Mouse (Mus musculus) c-Kit-positive CD71-negative TER-119-negative erythroid progenitor cells, embryonic 14.5 days (primary cell): ENCODE results near the gene Tle3.

Experiments used
- DNase-seq: peaks from one replicate; pipeline ENCODE4 v3.0.0-alpha.2; 2013; ENCODE audit warnings: low read depth

Gene Tle3

DNA sequence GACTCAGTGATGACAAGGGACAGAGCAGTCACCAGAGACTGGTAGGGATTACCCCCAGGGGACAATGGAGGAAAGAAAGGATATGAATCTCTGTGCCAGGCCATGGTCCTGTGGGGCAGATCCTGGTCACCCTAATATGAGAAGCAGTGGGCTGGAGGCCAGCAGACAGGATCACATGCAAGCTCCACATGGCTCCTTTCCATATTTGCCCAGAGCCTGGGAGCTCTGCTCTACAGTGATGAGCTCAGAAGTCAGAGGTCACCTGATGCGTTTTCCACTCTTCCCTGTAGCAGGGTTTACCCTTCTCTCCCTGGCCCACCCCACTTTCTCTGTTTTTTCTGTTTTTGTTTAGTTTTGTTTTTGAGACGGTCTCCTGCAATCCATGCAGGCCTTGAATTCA is 63.9 kb downstream of the Tle3 start:
- DNase-seq: no peak

DNA sequence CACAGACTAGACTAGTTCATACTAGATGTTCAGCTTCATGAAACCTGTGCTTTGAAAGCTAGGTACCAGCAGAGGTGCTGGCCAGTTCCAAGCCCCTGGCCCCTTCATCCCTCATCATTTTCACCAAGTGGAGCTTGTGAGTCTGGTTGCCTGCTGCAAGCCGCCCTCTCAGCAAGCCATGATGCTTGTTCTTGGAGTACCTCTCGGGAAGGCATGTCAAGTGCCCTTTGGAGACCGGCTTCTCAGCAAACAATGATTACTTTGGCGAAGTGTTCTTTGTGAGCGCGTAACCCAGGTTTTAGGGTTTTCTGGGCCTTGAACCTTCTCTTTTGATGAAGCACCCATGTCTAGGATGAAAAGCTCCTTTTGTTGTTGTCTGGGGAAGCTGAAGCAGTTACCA is 64.6 kb downstream of the Tle3 start:
- DNase-seq: no peak

DNA sequence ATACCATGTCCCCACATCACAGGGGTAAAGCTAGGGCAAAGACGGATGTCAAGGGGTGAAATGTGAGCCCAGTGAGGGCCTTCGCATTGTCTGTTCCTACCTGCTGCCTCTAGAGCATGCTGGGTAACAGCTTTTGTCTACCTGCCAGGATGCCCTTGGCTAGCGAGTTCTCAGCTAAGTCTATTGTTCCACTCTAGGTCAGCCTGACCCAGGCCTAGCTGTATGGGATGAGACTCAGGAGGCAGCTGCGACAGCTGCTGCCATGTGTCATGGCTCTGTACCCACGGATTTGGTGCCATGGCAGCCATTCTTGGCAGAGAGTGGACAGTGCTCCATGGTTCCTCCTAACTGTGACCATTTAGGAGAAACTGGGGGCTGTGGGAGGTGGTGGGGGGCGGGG is 66.9 kb downstream of the Tle3 start:
- DNase-seq: no peak

DNA sequence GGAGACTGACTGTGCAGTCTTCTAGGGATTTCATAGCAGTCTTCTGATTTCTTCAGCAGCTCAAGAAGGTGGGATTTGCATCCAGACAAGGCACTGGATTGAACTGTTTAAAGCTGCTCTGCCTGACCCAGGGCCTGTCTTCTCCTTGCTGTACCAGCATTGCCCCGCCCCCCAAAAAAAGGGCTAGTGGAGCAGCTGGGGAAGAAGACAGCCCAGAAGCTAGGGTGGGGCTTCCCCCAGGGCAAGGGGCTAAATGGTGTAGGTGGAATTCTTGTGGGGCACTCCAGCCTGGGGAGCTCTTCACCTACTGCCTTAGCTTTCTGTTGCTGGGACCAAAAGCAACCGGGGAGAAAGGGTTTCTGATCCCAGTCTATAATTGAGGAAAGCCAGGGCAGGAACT is 67.8 kb downstream of the Tle3 start:
- DNase-seq: no peak

DNA sequence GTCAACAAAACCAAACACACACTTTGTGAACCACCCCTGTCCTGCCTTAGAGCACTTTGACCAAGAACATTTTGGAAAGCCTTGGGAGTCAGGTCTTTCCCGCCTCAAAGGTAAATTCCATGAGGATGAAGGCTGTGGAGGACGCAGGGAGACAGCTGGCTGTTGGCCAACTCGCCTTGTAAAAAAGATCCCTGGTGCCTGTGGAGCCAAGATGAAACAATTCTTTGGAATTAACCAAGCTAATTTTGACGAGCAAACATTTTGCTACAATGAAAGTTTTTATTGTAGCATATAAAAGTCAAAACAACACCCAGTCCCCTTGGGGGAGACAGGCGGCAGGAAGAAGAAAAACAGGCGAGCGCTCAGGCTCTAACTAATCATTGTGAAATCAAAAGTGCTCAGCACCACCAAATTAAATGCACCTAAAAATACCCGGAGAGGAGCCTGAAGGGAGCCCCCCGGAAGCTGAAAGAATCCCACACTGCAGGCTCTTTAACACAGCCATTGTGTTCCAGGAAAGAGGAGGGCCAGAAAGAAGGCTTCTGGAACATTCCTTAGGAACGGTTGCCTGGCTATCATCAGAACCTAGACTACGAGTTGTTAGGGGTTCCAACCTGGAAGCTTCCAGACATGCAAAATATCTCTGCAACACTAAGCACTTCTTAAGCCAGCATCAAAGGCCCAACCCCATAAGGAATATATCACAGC is 69.2 kb downstream of the Tle3 start:
- no peak for DNase-seq

DNA sequence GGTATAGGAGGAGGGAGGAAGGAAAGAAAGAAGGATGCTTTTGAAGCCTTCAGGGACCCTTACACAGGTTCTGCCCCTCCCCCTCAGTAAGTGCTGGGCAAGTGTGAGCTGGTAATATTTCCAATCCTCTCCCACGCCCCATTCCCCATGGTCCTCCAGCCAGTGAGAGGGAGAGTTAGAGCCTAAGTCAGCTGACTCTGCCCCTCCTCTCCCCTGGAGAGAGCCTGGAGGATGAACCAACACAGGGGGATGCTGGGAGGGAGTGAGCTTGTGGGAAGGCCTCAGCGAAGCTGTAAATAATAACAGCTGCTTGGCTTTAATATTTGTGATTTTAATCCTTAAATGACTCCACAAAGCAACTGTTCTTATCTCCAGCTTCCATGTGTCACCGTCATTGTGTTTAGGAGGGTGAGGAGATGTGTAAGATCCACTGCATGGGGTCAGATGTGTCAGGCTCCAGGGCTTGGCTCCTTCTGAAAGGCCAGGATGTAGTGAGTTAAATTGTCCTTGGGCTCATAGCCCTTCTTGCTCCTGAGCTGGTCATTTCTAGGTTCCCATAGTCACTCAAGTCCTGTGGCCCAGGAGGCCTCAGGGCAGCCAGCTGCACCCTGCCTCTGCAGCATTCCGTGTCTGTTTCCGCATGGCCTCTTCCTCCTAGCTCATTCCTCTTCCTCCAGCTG is 70.9 kb downstream of the Tle3 start:
- DNase-seq: no peak

DNA sequence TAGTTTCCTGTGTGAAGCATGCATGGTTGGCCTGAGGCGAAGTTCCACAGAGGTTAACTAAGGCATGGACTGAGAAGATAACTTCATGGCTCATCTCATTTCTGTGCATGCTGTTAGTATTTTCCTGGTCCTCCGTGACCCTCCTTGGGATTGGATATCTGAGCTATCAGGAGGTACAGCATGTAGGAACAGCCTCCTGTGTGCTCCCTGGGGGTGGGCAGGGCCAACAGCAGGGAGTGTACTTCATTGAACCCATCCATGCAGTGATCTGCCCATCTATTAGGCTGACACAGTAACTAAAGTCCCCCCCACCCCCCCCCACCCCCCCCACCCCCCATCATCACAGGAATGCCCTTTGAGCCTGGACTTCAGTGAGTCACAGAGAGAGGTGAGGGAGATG is 73.0 kb downstream of the Tle3 start:
- DNase-seq: no peak

DNA sequence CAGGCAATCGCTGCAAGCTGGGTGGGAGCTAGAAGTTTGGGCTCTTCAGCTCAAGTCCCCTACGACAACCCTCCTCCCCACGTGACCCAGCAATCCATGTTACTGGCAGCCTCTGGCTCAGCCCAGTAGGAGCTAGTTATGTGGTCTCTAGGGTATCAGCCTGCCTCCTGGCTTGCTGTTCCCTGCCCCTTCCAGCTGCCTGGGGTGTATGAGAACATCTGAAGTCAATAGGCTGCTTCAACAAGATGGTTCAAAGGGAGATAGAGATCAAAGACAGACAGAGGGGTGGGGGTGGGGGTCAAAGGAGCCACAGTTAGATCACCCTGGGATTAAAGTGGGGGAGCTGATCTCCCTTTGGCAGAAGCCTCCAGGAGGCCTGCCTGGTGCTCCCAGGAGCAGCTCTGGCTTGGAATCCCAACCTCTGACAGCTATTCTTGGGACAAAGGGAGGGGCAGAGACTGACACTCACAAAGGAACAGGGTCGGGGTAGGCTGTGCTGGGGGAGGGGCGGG is 73.6 kb downstream of the Tle3 start:
- DNase-seq: no peak

DNA sequence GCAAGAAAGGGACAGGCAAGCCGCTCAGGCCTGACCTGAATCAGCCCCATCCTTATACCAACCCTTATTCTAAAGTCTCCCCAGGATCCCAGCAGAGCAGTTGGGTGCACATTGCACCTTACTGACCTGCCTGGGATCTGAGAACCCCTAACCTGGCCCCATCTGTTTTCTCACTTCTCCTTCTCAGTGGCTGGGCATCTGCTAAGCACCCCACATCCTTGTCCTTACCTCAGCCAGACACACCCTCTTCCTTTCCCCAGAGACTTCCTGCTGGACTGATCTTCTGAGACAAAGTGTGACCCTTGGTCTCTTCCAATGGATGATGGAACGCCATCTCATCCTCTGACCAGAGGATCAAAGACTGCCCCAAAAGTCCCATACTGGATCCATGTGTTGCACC is 74.8 kb downstream of the Tle3 start:
- DNase-seq: no peak

DNA sequence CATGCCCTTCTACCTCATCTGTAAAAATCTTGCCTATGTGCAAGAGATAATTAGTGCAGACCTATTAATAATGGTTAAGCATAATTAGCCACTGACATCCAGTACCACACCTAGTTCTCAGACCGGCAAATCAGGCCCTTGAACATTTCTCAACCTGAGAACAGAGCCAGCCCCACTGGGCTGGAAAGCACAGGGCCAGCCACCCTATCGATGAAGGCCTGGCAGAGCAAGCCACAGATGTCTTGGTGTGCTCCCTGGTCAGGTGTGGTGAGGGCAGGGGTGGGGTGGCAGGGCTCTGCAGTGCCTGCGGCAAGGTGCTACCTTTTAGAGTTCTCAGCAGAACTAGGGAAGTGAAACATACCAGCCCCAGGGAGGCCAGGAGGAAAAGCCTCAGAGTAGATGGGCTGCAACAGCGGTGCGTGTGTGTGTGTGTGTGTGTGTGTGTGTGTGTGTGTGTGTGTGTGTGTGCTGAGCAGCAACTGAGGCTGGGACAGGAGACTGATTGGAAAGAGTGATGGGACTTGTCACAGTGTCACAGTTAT is 77.3 kb downstream of the Tle3 start:
- no peak for DNase-seq

DNA sequence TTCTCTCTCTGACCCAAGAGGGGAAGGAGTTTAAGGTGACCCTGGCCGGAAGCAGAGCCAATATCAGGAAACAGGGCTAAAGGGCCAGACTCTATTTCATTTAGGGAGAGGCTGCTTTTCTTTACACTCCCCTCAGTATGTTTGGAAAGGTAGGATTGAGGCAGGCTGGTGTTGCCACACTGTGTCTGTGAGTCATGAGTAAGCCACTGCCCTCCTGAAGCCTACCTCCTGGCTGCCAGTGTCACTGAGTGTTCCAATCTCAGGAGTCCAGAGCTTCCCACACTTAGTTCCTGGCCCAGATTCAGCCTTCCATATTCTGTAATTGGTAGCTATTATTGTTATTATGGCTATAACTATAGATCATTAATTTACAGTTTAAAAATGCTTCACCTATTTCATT is 79.9 kb downstream of the Tle3 start:
- DNase-seq: no peak

DNA sequence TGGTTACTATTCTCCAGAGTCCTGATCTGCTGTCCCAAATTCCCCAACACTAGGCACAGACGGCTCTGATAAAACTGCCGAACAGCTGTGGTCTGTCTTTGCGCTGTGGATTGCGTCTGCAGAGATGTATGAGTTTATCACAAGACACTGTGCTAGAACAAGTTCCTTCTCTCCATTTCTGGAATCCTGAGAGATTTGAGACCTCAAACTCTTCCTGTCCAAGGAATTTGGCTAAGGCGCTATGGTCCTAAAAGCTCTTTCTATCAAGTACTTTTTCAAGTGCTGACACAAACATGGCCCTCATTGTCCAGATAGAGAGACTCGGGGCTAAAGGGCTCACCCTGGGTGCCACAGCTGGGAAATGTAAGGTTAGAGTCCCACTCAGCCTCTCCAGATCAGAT is 83.7 kb downstream of the Tle3 start:
- DNase-seq: no peak

DNA sequence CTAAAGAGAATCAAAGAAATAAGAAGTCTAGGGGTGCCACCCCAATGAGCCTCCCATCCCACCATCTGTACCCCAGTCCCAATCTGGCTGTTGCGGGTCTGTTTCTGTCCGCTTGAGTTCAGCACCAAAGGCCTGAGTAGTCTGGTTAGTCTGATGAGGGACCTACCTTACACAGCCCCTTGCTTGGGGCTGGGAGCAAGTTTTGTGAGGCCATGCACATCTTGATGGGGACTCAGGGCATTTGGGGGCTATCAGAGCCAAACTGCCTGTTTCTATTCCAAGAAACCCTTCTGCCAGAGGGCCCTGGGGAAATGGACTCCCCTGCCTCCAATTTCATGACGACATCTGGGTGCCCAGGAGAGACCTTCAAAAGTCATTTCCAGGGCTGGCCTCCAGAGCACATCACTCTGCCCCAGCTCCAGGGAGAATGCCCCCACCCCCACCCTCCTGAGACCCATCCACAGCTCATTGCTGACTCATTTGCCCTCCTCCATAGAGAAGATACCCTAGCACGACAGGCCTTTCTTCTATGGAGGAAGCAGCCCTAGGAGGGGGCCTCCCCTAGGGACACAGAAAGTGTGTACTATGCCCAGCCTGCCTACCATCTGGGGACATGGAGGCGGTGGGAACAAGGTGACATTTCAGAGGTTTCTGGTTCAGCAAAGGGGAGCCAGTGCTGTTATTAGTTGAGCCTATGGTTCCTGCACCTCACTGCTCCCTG is 84.4 kb downstream of the Tle3 start:
- DNase-seq: no peak

DNA sequence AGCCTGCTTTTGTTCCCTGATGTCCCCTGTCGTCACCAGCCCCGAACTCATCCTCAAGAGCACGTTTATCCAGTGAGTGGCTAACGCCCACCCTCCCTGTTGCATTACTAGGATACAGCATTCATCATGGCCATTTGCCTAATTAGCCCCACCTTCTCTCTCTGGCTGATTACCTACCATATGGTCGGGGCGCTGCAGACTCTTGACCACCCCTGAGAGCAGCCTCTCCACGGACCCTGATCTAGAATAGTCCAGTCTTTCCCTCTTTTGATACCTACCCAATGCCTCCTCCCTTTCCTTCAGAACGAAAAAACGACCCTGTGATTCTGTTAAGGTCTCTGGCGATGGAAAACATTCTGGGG is 85.0 kb downstream of the Tle3 start:
- DNase-seq: no peak

DNA sequence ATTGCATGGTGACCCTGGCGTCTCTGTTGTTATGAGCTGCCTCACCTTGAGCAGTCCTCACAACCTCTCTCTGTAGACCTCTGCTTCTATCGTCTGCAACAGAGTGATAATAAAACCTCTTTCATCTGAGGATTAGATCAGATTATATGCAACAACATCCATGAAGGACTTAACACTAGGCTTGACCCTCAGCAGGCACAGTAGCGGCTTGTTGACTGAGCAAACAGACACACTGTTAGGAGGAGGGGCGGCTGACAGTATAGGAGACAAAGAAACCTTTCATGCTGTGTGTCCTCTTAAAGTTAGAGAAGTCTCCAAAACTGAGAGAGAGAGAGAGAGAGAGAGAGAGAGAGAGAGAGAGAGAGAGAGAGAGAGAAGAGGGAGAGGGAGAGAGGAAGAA is 89.7 kb downstream of the Tle3 start:
- DNase-seq: no peak

DNA sequence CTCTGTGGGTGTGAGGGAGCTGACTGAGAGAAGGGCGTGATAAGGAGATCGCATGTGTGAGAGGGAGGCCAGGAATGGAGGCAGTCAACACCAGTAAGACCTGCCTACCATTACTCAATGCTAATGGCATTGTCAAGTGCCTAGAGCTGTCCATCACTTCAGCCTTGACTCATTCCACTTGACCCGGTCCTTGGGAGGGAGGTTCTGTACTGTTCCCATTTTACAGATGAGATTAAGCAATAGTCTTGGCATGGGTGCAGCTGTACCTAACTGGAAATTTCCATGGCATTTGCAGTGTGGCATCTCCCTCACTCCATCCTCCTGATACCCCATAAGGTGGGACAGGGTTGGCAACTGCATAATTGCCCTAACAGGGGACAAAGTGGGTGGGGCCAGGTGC is 95.3 kb downstream of the Tle3 start:
- DNase-seq: no peak
